12 mouse cellular contexts compared by ENCODE assay signal in genomic region chr11:77423175-77423859, GRCm38 (mm10). TPM values are rescaled to one million over a fixed set of nuclear protein-coding genes. Genes with fewer than 3 reads are reported as not detected.
DNase-seq lines count a peak whose midpoint lies in the region; ATAC-seq and TF ChIP-seq lines count a peak whose summit lies in the region.
"Had no signal": no experiment of that assay in that cellular context is flagged by ENCODE, and none has a peak within 500 bp of the region (broad histone marks: within the 10 kb centered on the region; RNA-seq: fewer than 3 reads in every experiment).

No protein-coding gene starts in this region.

- 14% methylated on average over 4 of the region's 4 CpGs for WGBS in liver, embryonic 12.5 days (ENCODE audit: insufficient replicate concordance)
- WGBS in thymus, adult 2 months, result 95% methylated on average over 4 of the region's 4 CpGs

- H3K4me2 ChIP-seq in liver, embryonic 12.5 days, result peak overlapping the region; percentile 41
- H3K4me2 ChIP-seq: embryonic facial prominence, embryonic 15.5 days had no signal

- no peaks in the 10 kb centered on the region for H3K9me3 ChIP-seq in liver, embryonic 12.5 days (replicated peaks)
- H3K9me3 ChIP-seq: embryonic facial prominence, embryonic 15.5 days had no signal

- TF ChIP-seq CTCF in testis, adult 2 months (IDR thresholded peaks at IDR 0.05; ENCODE audit: control insufficient read depth, insufficient read depth, insufficient replicate concordance, low read depth, low read length), result no peak
- no peak for TF ChIP-seq CTCF in thymus, adult 2 months (IDR thresholded peaks at IDR 0.05; ENCODE audit: borderline replicate concordance, control insufficient read depth, extremely low read depth, insufficient read depth, low read length, poor library complexity)

- 0 out of 2 replicates have a peak overlapping the region, but pooled peaks have one; percentile 15 for H3K9ac ChIP-seq in liver, embryonic 12.5 days
- H3K9ac ChIP-seq: embryonic facial prominence, embryonic 15.5 days had no signal

- peak overlapping the region; percentile 54; the same call in 1 of the 2 replicates for H3K27ac ChIP-seq in testis, adult 2 months (ENCODE audit: control insufficient read depth, insufficient read depth, low read depth, low read length)
- H3K27ac ChIP-seq in liver, embryonic 12.5 days, result peak overlapping the region; percentile 91
- no peak overlapping the region for H3K27ac ChIP-seq in thymus, adult 2 months (ENCODE audit: control insufficient read depth, insufficient read depth, low read length)
- H3K27ac ChIP-seq: embryonic facial prominence, embryonic 15.5 days had no signal

- TF ChIP-seq POLR2A in testis, adult 2 months (IDR thresholded peaks at IDR 0.05; ENCODE audit: control insufficient read depth, low read depth, low read length), result peak; percentile 35; the same call in 1 of the 2 replicates
- no peak for TF ChIP-seq POLR2A in thymus, adult 2 months (IDR thresholded peaks at IDR 0.05; ENCODE audit: control insufficient read depth, extremely low read depth, insufficient read depth, low read length, poor library complexity)

- no peaks in the 10 kb centered on the region for H3K27me3 ChIP-seq in testis, adult 2 months (ENCODE audit: control insufficient read depth, insufficient read depth, low read length)
- H3K27me3 ChIP-seq in liver, embryonic 12.5 days (replicated peaks), result no peaks in the 10 kb centered on the region
- H3K27me3 ChIP-seq in thymus, adult 2 months (ENCODE audit: control insufficient read depth, insufficient read depth, low read length), result no peaks in the 10 kb centered on the region
- H3K27me3 ChIP-seq: embryonic facial prominence, embryonic 15.5 days had no signal

- no peaks in the 10 kb centered on the region for H3K4me1 ChIP-seq in testis, adult 2 months (ENCODE audit: control insufficient read depth, insufficient read depth, low read length)
- peaks cover 26% of the 10 kb centered on the region for H3K4me1 ChIP-seq in liver, embryonic 12.5 days
- H3K4me1 ChIP-seq in thymus, adult 2 months (replicated peaks; ENCODE audit: control insufficient read depth, insufficient read depth, low read length), result no peaks in the 10 kb centered on the region
- H3K4me1 ChIP-seq: embryonic facial prominence, embryonic 15.5 days had no signal

- no peaks in the 10 kb centered on the region; the same call in 1 of the 2 replicates for H3K36me3 ChIP-seq in testis, adult 2 months (ENCODE audit: control insufficient read depth, insufficient read depth, low read length)
- peaks cover 20% of the 10 kb centered on the region for H3K36me3 ChIP-seq in liver, embryonic 12.5 days
- H3K36me3 ChIP-seq in thymus, adult 2 months (ENCODE audit: control insufficient read depth, insufficient read depth, low read length), result peaks cover 34% of the 10 kb centered on the region

- peak; percentile 100 for ATAC-seq in liver, embryonic 12.5 days

- peak; percentile 39 for DNase-seq in adrenal gland, adult 2 months
- no peak for DNase-seq in adrenal gland, postnatal 4 days (ENCODE audit: low spot score in 2 of 2)
- no peak for DNase-seq in testis, postnatal 10 days (ENCODE audit: low spot score)
- no peak for DNase-seq in thymus, adult 2 months
- no peak for DNase-seq in cerebellum, postnatal 14 days
- no peak for DNase-seq in cerebellum, postnatal 10 days
- DNase-seq: gastrocnemius, postnatal 36 days; kidney, adult 18-20 months; layer of hippocampus, adult 9-11 months had no signal

- no peak overlapping the region for H3K4me3 ChIP-seq in testis, adult 2 months (ENCODE audit: control insufficient read depth, low read depth, low read length)
- H3K4me3 ChIP-seq in liver, embryonic 12.5 days, result no peak overlapping the region
- no peak overlapping the region for H3K4me3 ChIP-seq in thymus, adult 2 months (ENCODE audit: control insufficient read depth, insufficient read depth, low read length)
- H3K4me3 ChIP-seq: embryonic facial prominence, embryonic 15.5 days had no signal

RNA-seq across cellular contexts. Expression of gene Coro6, which starts 38.9 kb away (rescaled TPM):
- total RNA-seq in adrenal gland, adult 2 months (2021), result 1 to 10 TPM; 1.3 to 2.0 TPM
- polyA plus RNA-seq in adrenal gland, adult 2 months (2012; rRNA removed), result 6.0 and 9.2 TPM in 2 replicates
- 1 to 10 TPM; 3.8 to 6.0 TPM for total RNA-seq in adrenal gland, postnatal 4 days (2021)
- 2.7 TPM in 2 replicates for polyA plus RNA-seq in testis, adult 2 months (2012; rRNA removed)
- polyA plus RNA-seq in liver, embryonic 12.5 days (2016; fragmentation: Nextera tagmentation; extraction: Ambion mirVana), result not detected in 2 replicates
- 3.1 and 23.9 TPM in 2 replicates for polyA plus RNA-seq in thymus, adult 2 months (2012; rRNA removed)
